Mouse (Mus musculus): Measurements from ENCODE around the gene Sigirr. TPM values are rescaled to one million over a fixed set of nuclear protein-coding genes. Genes with fewer than 3 reads are reported as not detected.

Sigirr gene
- 3.3 and 3.8 TPM in 2 replicates for polyA plus RNA-seq (2015; fragmentation: Nextera tagmentation; extraction: Ambion mirVana)

DNA sequence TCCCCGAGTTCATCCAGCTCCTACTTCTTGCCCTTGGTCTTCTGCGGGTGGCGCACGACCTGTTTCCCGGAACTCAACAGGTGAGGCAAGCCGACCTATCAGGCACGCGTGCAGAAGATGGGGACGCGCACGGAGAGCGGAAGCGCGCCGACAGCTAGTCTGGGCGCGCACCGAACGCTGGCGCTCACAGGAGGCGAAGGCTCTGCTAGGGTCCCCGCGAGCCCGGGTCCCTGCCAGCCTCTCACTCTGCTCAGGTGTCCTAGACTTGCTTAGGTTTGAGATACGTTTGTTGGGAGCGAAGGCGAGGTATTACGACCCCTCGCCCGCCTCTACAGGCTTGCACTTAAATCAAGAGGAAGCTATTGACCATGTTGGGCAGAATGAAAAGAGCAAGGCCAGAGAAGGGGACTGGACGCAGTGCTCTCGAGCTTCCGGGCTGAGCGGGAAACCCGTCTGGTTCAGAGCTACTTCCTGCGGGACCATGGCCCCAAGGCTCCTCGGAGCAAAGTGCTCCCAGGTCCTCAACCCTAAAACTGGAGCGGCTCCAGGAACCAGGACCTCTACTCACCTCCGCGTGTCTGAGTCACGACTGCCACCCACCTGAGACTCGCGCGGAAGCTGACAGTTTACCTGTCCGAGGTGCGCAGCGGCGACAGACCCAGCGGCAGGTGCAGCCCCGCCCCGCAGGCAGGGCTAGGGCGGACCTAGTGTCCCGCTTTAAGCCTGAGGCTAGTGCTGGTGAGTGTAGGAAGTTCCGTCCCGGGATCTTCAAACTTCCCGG is at the start of gene Sigirr:
Gene Sigirr (minus strand): TSS at position 662 of the 781 bp plus-strand sequence.
- peaks cover 15% of the 10 kb centered on the region for H3K4me1 ChIP-seq
- no peaks in the 10 kb centered on the region for H3K9me3 ChIP-seq
- ATAC-seq (ENCODE audit: insufficient number of reproducible peaks, low FRiP score, low TSS enrichment, low read depth) = no peak
- peak within 1 kb of the TSS; percentile 37 for H3K4me3 ChIP-seq
- WGBS = 1% methylated on average over 56 of the region's 56 CpGs
- H3K9ac ChIP-seq = peak within 1 kb of the TSS; percentile 29; the same call in 1 of the 2 replicates
- H3K27me3 ChIP-seq = peaks cover 46% of the 10 kb centered on the region
- peak within 1 kb of the TSS; percentile 75 for H3K4me2 ChIP-seq
- no peaks in the 10 kb centered on the region for H3K36me3 ChIP-seq
- H3K27ac ChIP-seq = no peak within 1 kb of the TSS

DNA sequence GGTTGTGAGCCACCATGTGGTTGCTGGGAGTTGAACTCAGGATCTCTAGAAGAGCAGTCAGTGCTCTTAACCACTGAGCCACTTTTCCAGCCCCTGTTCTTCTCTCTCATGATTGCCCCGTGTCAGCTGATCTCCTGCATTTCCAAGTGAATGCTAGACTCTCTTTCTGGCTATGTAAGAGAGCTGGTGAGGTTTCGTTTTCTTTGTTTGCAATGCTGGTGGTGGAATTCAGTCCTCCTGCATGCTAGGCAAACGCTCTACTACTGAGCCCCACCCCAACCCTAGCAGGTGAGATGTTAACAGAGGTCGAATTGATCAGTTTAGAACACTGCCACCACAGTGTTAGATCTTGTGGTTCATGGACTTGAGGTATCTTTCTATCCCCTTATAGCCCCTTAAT is 48.3 kb upstream of the Sigirr start:
- H3K4me2 ChIP-seq = no peak overlapping the region
- no peak overlapping the region for H3K27ac ChIP-seq
- peaks cover 47% of the 10 kb centered on the region for H3K36me3 ChIP-seq
- no peak for ATAC-seq (ENCODE audit: insufficient number of reproducible peaks, low FRiP score, low TSS enrichment, low read depth)
- 72% methylated on average over 4 of the region's 4 CpGs for WGBS
- no peaks in the 10 kb centered on the region for H3K27me3 ChIP-seq
- no peaks in the 10 kb centered on the region for H3K9me3 ChIP-seq
- no peak overlapping the region for H3K9ac ChIP-seq
- H3K4me1 ChIP-seq = no peaks in the 10 kb centered on the region
- H3K4me3 ChIP-seq = no peak overlapping the region

DNA sequence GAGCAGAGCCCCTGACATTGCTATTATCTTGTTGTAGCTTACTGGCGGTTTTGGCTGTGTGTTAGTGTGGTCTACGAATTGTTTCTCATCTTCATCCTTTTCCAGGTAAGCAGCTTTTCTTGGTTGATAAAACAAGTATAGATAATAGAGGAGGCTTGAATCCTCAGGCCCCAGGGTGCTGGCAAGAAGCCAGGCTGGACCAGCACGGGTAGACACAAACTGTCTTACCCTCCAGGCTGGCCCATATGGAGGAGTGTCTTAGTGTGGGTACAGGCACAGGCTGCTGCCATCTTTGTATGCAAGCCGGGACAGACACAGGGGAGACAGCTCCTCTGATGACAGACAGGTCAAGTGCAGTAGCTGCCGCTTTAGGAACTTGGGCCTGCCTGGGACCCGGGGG is 46.7 kb upstream of the Sigirr start:
- Histone ChIP-seq H3K27me3 (no peaks in the 10 kb centered on the region), H3K27ac (no peak overlapping the region), H3K4me2 (no peak overlapping the region), H3K36me3 (peaks cover 38% of the 10 kb centered on the region), H3K4me1 (no peaks in the 10 kb centered on the region), H3K4me3 (no peak overlapping the region), H3K9ac (no peak overlapping the region), H3K9me3 (no peaks in the 10 kb centered on the region)
- 82% methylated on average over 6 of the region's 6 CpGs for WGBS
- ATAC-seq (ENCODE audit: insufficient number of reproducible peaks, low FRiP score, low TSS enrichment, low read depth) = no peak

DNA sequence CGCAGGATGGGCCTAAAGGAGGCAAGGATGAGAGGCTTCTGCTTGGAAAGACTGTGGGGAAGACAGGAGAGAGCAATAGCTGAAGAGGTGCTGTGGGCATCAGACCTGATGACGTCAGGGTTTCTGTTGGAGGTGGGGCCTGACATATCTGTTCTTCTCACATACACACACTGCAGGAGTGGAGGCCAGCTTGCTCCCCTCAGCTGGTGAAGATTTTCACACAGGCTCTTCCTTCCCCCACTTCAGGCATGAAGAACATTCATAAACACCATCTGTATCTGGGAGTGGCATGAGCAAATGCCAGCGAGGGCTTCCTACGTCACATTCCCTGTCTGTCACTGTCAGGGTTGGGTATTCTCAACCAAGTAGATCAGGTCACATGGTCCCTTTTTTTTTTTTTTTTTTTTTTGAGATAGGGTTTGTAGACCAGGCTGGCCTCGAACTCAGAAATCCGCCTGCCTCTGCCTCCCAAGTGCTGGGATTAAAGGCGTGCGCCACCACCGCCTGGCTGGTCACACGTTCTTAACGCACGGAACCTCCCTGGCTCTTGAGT is 45.7 kb upstream of the Sigirr start:
- H3K4me1 ChIP-seq = no peaks in the 10 kb centered on the region

DNA sequence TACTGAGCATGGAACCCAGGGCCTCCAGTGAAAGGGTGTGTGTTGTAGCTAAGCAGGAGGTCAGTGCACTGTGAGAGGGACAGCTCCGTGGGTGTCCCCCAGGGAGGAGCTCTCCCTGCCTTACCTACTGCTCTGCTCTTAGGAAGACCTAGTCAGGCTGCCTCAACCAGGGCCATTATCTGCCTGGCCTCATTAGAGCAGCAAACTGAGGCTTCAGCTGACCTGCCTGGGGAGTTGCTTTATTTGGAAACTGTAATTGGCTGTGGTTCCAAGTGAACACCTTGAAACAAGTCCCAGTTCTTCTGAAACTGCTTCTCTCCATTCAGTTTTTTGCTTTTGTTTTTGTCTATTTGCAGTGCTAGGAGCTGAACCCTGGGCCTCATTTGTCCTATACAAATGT is 45.0 kb upstream of the Sigirr start:
- no peak for ATAC-seq (ENCODE audit: insufficient number of reproducible peaks, low FRiP score, low TSS enrichment, low read depth)
- Histone ChIP-seq H3K27me3 (no peaks in the 10 kb centered on the region), H3K27ac (no peak overlapping the region), H3K36me3 (peaks cover 26% of the 10 kb centered on the region; the same call in 1 of the 2 replicates), H3K4me3 (no peak overlapping the region), H3K4me1 (no peaks in the 10 kb centered on the region), H3K9ac (no peak overlapping the region), H3K4me2 (no peak overlapping the region), H3K9me3 (no peaks in the 10 kb centered on the region)
- WGBS = 79% methylated on average over 1 of the region's 1 CpGs

More for the DNA sequence above, 45.7 kb upstream of the Sigirr start:
- no peak overlapping the region for H3K9ac ChIP-seq
- no peaks in the 10 kb centered on the region for H3K27me3 ChIP-seq
- H3K27ac ChIP-seq = no peak overlapping the region
- no peak for ATAC-seq (ENCODE audit: insufficient number of reproducible peaks, low FRiP score, low TSS enrichment, low read depth)
- 89% methylated on average over 12 of the region's 12 CpGs for WGBS
- peaks cover 29% of the 10 kb centered on the region for H3K36me3 ChIP-seq
- no peak overlapping the region for H3K4me2 ChIP-seq
- H3K9me3 ChIP-seq = no peaks in the 10 kb centered on the region
- no peak overlapping the region for H3K4me3 ChIP-seq

DNA sequence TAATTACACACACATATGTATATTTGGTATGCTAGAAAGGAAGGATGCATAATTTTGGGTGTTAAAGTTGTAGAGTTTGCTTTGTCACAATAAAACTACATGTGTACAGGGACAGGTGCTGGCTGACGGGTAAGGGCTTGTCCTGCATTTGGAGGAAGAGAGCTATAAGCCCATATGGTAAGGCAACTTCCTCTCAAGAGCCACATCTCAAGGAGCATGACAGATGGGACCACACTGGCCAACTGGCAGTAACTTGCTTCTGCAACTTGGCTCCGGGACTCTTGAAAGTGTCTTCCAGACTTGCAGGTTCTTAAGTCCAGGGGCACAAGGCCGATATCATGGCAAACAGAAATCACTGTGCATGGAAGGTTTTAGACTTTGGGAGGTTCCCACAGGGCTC is 44.3 kb upstream of the Sigirr start:
- no peaks in the 10 kb centered on the region for H3K9me3 ChIP-seq
- 89% methylated on average over 3 of the region's 3 CpGs for WGBS
- no peak overlapping the region for H3K4me2 ChIP-seq
- no peaks in the 10 kb centered on the region for H3K27me3 ChIP-seq
- H3K4me1 ChIP-seq = no peaks in the 10 kb centered on the region
- ATAC-seq (ENCODE audit: insufficient number of reproducible peaks, low FRiP score, low TSS enrichment, low read depth) = no peak
- H3K36me3 ChIP-seq = peaks cover 26% of the 10 kb centered on the region; the same call in 1 of the 2 replicates
- H3K27ac ChIP-seq = no peak overlapping the region
- H3K4me3 ChIP-seq = no peak overlapping the region
- H3K9ac ChIP-seq = no peak overlapping the region

DNA sequence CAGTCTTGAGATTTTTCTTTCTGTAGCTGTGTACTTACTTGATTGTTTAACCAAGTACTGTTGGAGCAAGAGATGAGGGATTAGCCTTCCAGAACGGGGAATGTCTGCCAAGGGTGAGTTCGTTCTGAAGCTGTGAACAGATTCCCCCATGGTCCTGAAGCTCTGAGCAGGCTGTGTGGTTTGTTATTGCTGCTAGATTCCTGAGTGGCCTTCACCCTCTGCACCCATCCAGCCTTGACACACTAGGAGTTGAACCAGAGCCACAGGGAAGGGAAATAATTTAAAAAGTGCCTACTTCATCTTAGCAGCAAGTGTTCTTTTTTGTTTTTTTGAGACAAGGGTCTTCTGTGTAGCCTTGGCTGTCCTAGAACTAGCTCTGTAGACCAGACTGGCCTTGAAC is 43.5 kb upstream of the Sigirr start:
- no peak overlapping the region for H3K4me3 ChIP-seq
- H3K27me3 ChIP-seq = no peaks in the 10 kb centered on the region
- no peak for ATAC-seq (ENCODE audit: insufficient number of reproducible peaks, low FRiP score, low TSS enrichment, low read depth)
- H3K4me1 ChIP-seq = no peaks in the 10 kb centered on the region
- H3K36me3 ChIP-seq = peaks cover 30% of the 10 kb centered on the region; the same call in 1 of the 2 replicates
- H3K27ac ChIP-seq = no peak overlapping the region
- no peaks in the 10 kb centered on the region for H3K9me3 ChIP-seq
- H3K9ac ChIP-seq = no peak overlapping the region
- 85% methylated on average over 2 of the region's 2 CpGs for WGBS
- H3K4me2 ChIP-seq = no peak overlapping the region

DNA sequence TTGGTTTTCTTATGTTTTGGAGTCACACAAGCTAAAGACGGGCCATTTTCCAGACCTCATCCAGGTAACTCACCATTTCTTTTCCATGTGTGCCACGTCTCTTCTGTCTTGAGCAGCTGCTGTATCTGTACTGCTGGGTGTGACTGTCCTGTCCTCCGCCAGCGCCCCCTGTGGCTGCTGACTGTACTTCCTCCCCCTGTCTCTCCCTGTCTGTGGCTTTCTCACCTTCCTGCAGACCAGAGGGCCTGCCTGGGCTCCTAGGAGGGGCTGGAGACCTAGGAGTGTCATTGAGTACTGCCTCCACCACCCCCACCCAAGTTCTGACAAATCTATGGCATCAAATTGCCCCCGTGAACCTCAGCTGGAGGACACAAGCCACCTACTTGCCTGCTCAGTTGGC is 42.7 kb upstream of the Sigirr start:
- Histone ChIP-seq H3K27me3 (no peaks in the 10 kb centered on the region), H3K27ac (no peak overlapping the region), H3K4me3 (no peak overlapping the region), H3K4me2 (no peak overlapping the region), H3K4me1 (no peaks in the 10 kb centered on the region), H3K36me3 (peaks cover 34% of the 10 kb centered on the region; the same call in 1 of the 2 replicates), H3K9ac (no peak overlapping the region), H3K9me3 (no peaks in the 10 kb centered on the region)
- 53% methylated on average over 5 of the region's 5 CpGs for WGBS
- no peak for ATAC-seq (ENCODE audit: insufficient number of reproducible peaks, low FRiP score, low TSS enrichment, low read depth)

DNA sequence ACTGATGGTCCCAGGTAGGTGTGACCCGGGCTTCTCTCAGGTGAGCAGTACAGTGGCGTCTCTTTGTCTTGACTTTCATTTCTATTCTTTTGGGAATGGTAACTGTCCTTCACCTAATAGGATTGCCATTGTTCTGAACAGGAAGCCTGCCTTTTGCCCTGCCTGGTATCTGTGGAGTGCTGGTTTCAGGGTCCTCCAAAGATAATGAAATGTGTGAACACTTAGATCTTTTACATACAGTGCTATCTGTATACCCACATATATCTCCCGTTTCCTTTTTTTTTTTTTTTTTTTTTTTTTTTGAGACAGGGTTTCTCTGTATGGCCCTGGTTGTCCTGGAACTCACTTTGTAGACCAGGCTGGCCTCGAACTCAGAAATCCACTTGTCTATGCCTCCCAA is 41.0 kb upstream of the Sigirr start:
- no peak overlapping the region for H3K4me3 ChIP-seq
- no peaks in the 10 kb centered on the region for H3K27me3 ChIP-seq
- WGBS = 95% methylated on average over 4 of the region's 4 CpGs
- H3K36me3 ChIP-seq = peaks cover 40% of the 10 kb centered on the region
- ATAC-seq (ENCODE audit: insufficient number of reproducible peaks, low FRiP score, low TSS enrichment, low read depth) = no peak
- H3K27ac ChIP-seq = no peak overlapping the region
- H3K9me3 ChIP-seq = no peaks in the 10 kb centered on the region
- no peak overlapping the region for H3K9ac ChIP-seq
- no peak overlapping the region for H3K4me2 ChIP-seq
- H3K4me1 ChIP-seq = no peaks in the 10 kb centered on the region

DNA sequence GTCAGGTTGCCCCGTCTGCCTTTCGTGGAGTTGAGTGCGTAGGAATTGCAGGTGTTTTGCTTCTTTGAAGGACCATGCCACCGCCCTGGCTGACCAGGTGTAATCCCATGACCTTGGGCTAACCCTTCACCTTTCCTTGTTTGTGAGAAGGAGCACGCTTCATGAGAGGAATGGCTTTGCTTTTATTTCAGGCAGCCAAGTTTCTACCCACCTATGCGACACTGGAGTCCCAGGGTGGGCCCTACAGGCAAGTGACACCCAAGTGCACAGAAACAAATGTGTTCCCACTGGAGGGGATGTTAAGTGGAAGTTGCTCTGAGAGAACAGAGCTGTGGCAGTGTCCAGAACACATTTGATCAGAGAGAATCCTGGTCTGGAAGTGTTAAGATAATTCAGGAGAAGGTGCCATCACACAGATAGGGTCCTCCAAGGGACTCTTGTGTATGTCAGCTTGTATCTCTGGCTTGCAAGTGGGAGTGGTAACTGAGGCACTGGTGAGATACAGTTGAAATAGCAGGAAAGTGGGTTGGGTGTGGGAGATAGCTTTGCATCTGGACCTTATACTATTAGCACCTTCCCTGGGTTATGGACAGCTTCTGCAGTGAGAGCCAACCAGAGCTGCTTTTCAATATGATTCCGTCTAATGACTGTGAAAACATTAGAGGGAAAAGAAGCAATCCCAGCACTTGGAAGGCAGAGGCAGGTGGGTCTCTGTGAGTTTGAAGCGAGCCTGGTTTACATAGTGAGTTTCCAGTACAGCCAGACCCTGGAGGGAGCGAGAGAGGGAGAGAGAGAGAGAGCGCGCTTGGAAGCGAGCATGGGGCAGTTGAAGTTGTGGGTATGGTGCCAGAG is 31.8 kb upstream of the Sigirr start:
- 57% methylated on average over 12 of the region's 12 CpGs for WGBS
- Histone ChIP-seq H3K27ac (peak overlapping the region; percentile 81; the same call in 1 of the 2 replicates), H3K4me3 (peak overlapping the region; percentile 96), H3K27me3 (no peaks in the 10 kb centered on the region), H3K36me3 (peaks cover 24% of the 10 kb centered on the region), H3K9me3 (no peaks in the 10 kb centered on the region), H3K4me2 (peak overlapping the region; percentile 77), H3K4me1 (peaks cover 16% of the 10 kb centered on the region), H3K9ac (peak overlapping the region; percentile 93)
- ATAC-seq (ENCODE audit: insufficient number of reproducible peaks, low FRiP score, low TSS enrichment, low read depth) = no peak

DNA sequence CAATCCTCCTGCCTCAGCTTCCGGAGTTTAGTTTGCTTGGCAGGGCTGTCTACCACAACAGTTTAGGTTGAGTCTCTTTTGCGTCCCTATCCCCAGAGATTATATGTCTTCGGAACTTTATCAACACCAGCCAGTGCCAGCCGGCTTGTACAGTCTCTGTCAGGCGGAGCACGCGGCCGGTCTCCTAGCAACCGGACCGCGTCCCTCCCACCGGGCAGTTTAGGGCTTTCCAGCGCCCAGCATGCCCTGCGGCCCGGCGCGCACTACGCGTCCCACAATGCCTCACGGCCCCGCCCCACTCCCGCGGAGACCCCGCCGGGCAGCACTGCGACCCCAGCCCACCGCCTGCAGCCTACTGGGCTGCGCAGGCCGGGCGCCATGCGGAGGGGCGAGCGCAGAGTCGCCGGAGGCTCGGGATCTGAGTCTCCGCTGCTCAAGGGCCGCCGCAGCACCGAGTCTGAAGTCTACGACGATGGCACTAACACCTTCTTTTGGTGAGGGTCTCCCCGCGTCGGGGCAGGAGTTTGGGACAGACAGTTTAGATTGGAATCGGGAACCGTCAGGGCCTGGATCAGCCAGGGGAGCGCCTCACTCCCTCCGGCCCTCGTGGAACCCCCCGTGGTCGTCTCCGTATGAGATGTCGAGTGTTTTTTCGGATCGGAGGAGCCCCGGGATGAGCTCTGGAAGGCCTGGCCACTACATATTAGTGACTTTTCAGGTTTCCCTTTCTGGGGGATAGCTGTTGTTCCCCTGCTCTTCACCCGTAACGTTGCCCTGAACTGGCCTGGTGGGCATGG is 30.9 kb upstream of the Sigirr start:
- peak overlapping the region; percentile 93 for H3K9ac ChIP-seq
- H3K4me2 ChIP-seq = peak overlapping the region; percentile 77
- H3K27me3 ChIP-seq = no peaks in the 10 kb centered on the region
- H3K9me3 ChIP-seq = no peaks in the 10 kb centered on the region
- H3K4me3 ChIP-seq = peak overlapping the region; percentile 96
- peaks cover 16% of the 10 kb centered on the region for H3K4me1 ChIP-seq
- WGBS = under 1% methylated on average over 59 of the region's 59 CpGs
- peak overlapping the region; percentile 81 for H3K27ac ChIP-seq
- ATAC-seq (ENCODE audit: insufficient number of reproducible peaks, low FRiP score, low TSS enrichment, low read depth) = peak; percentile 92
- H3K36me3 ChIP-seq = peaks cover 15% of the 10 kb centered on the region

Measured in limb, embryonic 15.5 days (tissue).